Mouse (Mus musculus): Measurements from ENCODE around the gene Acot7.

GRCm38 (mm10) chr4:152162748-152163147 is 15.2 kb upstream of the Acot7 start:
- TF ChIP-seq POLR2A (IDR thresholded peaks at IDR 0.05; ENCODE audit: borderline replicate concordance, insufficient read depth, low read length) (no peak), CTCF (IDR thresholded peaks at IDR 0.05; ENCODE audit: borderline replicate concordance, insufficient read depth, low read depth, low read length) (no peak)
